Mouse (Mus musculus) spleen, adult 18-20 months (tissue): ENCODE results near the gene Zranb2.

Source experiments
- DNase-seq, 2 experiments: peaks; one replicate each; pipeline ENCODE4 v3.0.0; 2022; ENCODE audit warnings: mixed read lengths in 2 of 2

The Zranb2 gene

DNA sequence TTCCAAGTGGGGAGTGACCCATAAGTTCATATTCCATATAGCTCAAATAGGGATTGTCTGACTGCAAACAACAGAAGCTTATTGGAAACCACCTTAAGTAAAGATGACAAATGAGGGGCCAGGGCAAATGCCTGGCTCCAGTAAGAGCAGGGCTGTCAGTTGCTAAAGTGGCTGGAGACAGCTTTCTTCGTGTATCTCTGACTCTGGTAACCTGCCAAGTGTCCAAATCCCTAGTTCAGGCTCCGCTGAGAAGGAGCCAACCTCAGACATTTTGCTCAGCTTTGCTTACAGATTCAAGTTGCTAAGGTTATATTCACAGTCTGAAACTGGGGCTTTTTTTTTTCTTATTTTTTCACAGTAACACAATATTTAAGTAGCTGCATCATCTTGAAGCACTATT is 45.4 kb downstream of the Zranb2 start:
- DNase-seq = no peak

- DNase-seq = no peak
Measured at GRCm38 (mm10) chr3:157580299-157580698, 46.3 kb downstream of the Zranb2 start.

DNA sequence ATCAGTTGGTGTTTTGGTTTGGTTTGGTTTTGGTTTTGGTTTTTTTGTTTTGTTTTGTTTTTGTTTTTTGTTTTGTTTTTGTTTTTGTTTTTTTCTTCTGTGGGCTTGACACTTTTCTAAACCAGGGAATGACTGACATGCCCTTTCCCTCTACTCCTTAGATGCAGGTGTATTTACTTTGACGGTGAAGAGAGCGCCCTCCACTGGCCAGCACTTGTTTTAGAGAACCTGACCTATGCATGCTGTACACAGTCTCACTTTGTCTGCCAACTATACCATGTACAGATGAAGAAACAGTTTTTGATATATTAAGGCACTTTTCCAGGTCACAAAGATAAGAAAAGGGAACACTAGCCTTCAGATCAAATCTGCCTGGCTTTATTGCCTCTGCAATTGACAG is 47.8 kb downstream of the Zranb2 start:
- DNase-seq = no peak

- DNase-seq = no peak
Measured at GRCm38 (mm10) chr3:157582626-157583405, 48.9 kb downstream of the Zranb2 start.

- DNase-seq = no peak
Measured at GRCm38 (mm10) chr3:157597837-157598379, 63.9 kb downstream of the Zranb2 start.
